Mouse (Mus musculus): ENCODE data around the gene Ube2o. TPM values are rescaled to one million over a fixed set of nuclear protein-coding genes. Genes with fewer than 3 reads are reported as not detected.

The Ube2o gene
- polyA plus RNA-seq (2017; shearing (Covaris generic)), result 11.7 TPM

DNA sequence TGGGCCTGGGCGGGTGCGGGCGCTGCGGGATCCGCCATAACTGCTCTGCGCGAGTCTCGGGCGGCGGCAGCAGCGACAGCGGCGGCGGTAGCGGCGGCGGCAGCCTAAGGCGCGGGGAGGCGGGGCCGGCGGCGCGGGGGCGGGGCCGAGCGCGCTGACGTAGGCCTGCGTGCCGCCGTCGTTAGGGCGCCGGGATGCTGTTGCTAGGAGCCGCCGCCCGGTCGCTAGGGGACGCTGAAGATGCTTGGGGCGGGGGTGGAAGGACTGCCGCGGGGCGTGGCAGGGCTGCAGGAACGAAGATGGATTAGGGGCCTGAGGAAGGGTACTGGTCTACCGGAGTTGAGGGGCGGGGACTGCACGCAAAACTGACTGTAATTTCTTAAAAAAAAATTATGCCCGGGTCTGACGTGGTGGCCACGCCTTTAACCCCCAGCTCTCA is at the start of gene Ube2o:
Gene Ube2o, minus strand, starts transcription at position 72 of the 439 bp plus-strand sequence.

GRCm38 (mm10) chr11:116626299-116627071 is 45.2 kb upstream of the Ube2o start, which contains the start of gene Rhbdf2:
TSS of gene Rhbdf2 (minus strand) at chr11:116627019.

GRCm38 (mm10) chr11:116586310-116586709 is 5.1 kb upstream of the Ube2o start, which contains the start of gene Aanat:
TSS of gene Aanat (plus strand) at chr11:116586432.

GRCm38 (mm10) chr11:116530187-116531147 is 50.8 kb downstream of the Ube2o start, which contains the start of gene Sphk1:
TSS of gene Sphk1 (plus strand) at chr11:116530925.

GRCm38 (mm10) chr11:116493795-116494252 is 87.4 kb downstream of the Ube2o start, which contains the start of gene Prpsap1:
TSS of gene Prpsap1 (minus strand) at chr11:116494202.

Other genes with a start within 250 kb of the Ube2o start
- gene Foxj1, start 246.0 kb downstream of the Ube2o start, polyA plus RNA-seq (2017; shearing (Covaris generic)), result not detected
- gene Rnf157, start 168.4 kb downstream of the Ube2o start, polyA plus RNA-seq (2017; shearing (Covaris generic)), result 3.7 TPM
- gene Ubald2, start 147.4 kb downstream of the Ube2o start, polyA plus RNA-seq (2017; shearing (Covaris generic)), result 71.2 TPM
- not detected for gene Qrich2, start 115.2 kb downstream of the Ube2o start, polyA plus RNA-seq (2017; shearing (Covaris generic))
- gene Prpsap1, start 87.2 kb downstream of the Ube2o start, polyA plus RNA-seq (2017; shearing (Covaris generic)), result 152 TPM
- gene Sphk1, start 50.5 kb downstream of the Ube2o start, polyA plus RNA-seq (2017; shearing (Covaris generic)), result 0.17 TPM
- gene Aanat, start 5.0 kb upstream of the Ube2o start, polyA plus RNA-seq (2017; shearing (Covaris generic)), result not detected
- 12.4 TPM for gene Rhbdf2, start 45.6 kb upstream of the Ube2o start, polyA plus RNA-seq (2017; shearing (Covaris generic))
- 0.23 TPM for gene Prcd, start 72.1 kb upstream of the Ube2o start, polyA plus RNA-seq (2017; shearing (Covaris generic))
- gene Cygb, start 72.9 kb upstream of the Ube2o start, polyA plus RNA-seq (2017; shearing (Covaris generic)), result not detected
- gene St6galnac1, start 194.1 kb upstream of the Ube2o start, polyA plus RNA-seq (2017; shearing (Covaris generic)), result not detected
- gene Mxra7, start 246.6 kb upstream of the Ube2o start, polyA plus RNA-seq (2017; shearing (Covaris generic)), result 0.08 TPM